Mouse (Mus musculus) limb, embryonic 13.5 days (tissue): Measurements from ENCODE around the gene Cpxm2. TPM values are rescaled to one million over a fixed set of nuclear protein-coding genes. Genes with fewer than 3 reads are reported as not detected.

Experiments
- ATAC-seq: fragments of 200-750 bp; cut with Nextera tagmentation; 2 replicates; pipeline ENCODE4 v1.8.0; 2017; ENCODE audit warnings: low read depth, moderate number of reproducible peaks, moderate TSS enrichment; ENCODE audit not compliant: low FRiP score
- H3K27ac ChIP-seq: fragments of 300-500 bp; sonication (generic); 2 replicates; pipeline ENCODE4 v1.5.1; 2015; ENCODE audit warnings: inconsistent platforms, mild to moderate bottlenecking, moderate library complexity
- H3K27me3 ChIP-seq: fragments of 300-500 bp; sonication (generic); 2 replicates; pipeline ENCODE4 v1.6.1; 2015; ENCODE audit warnings: mild to moderate bottlenecking, inconsistent platforms
- H3K36me3 ChIP-seq: fragments of 300-500 bp; sonication (generic); 2 replicates; pipeline ENCODE4 v1.6.1; 2015; ENCODE audit warnings: inconsistent platforms, mild to moderate bottlenecking, moderate library complexity
- H3K4me1 ChIP-seq: fragments of 300-500 bp; sonication (generic); 2 replicates; pipeline ENCODE4 v1.6.1; 2015; ENCODE audit warnings: inconsistent platforms
- H3K4me2 ChIP-seq: fragments of 300-500 bp; sonication (generic); replicated peaks from 2 replicates; pipeline ENCODE4 v1.6.1; 2015; ENCODE audit warnings: inconsistent platforms, mild to moderate bottlenecking, moderate library complexity
- H3K4me3 ChIP-seq: fragments of 300-500 bp; sonication (generic); 2 replicates; pipeline ENCODE4 v1.5.1; 2015; ENCODE audit warnings: moderate library complexity, mild to moderate bottlenecking, inconsistent platforms
- H3K9ac ChIP-seq: fragments of 300-500 bp; sonication (generic); 2 replicates; pipeline ENCODE4 v1.6.1; 2015; ENCODE audit warnings: mild to moderate bottlenecking, inconsistent platforms
- H3K9me3 ChIP-seq: fragments of 300-500 bp; sonication (generic); 2 replicates; pipeline ENCODE4 v1.6.1; 2016; ENCODE audit warnings: inconsistent platforms
- WGBS: fragments of 180-500 bp; shearing (Covaris S2); methylation state at CpG from one replicate; pipeline ENCODE4 v1.1.7; 2015; 5-methylcytosine and 5-hydroxymethylcytosine counted together
- polyA plus RNA-seq: library from polyadenylated mRNA; unstranded; fragments of >200 nt; fragmentation: Nextera tagmentation; extraction: Ambion mirVana; gene quantifications from 2 replicates; pipeline ENCODE4 v1.2.1, GENCODE M21; 2015

The Cpxm2 gene
- polyA plus RNA-seq, 1 experiment from 2014 or later = 16.7 TPM

DNA sequence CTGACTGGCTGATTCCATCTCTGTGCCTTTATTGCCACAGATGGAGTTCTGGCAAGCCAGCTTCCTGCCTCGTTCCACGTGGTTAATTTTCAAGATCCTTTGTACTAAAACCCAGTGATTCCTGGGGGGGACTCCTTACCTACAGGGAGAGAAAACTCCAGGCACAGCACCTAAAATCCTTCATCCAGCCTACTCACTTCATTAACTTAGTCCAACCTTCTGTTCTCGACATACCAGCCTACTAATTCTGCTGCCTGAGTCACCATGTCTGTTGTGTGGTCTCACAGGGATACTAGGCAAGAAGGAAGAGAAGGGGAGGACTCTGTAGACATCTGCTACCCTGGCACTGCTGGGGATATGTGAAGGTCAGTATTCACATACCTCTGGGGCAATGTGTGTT is 80.0 kb downstream of the Cpxm2 start:
- no peaks in the 10 kb centered on the region for H3K36me3 ChIP-seq
- no peak for ATAC-seq
- H3K9me3 ChIP-seq = 0 out of 2 replicates have a peak, but pooled peaks cover 5% of the 10 kb centered on the region
- no peak overlapping the region for H3K27ac ChIP-seq
- 0 out of 2 replicates have a peak, but pooled peaks cover 3% of the 10 kb centered on the region for H3K4me1 ChIP-seq
- H3K9ac ChIP-seq = no peak overlapping the region
- WGBS = 36% methylated on average over 3 of the region's 3 CpGs
- no peak overlapping the region for H3K4me2 ChIP-seq
- H3K27me3 ChIP-seq = no peaks in the 10 kb centered on the region; the same call in 1 of the 2 replicates
- no peak overlapping the region for H3K4me3 ChIP-seq

DNA sequence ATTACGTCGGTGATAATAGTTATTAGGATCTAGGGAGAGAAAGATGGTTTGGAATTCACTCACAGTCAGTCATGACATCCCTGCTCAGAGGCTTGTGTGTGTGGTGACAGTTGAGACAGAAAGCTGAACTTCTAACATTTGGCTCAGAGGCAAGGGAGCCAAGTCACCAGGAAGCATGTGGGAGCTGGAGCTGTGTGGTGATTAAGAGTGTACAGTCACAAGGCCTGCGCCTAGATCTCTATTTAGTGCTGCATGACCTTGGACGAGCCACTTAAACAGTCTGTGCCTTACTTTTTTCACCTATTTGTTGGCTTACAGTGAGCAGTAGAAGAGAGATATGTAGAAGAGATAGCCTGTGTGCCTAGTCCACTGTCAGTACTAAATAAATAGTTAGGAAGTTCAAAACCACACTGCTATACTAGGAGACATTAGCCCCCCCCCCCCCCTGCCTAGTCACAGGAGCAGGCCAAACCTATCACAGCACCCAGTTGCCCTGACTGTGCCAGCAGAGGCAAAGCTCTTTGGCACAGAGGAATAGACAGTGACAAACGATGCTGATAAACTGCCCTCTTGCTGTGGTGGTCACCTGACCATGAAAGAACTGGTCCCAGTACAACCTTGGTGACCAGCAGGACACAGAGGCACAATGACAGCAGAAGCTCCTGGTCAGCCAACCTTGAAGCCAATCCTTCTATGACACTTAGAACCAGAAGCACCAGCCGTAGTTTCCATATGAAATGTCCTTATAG is 83.5 kb downstream of the Cpxm2 start:
- Histone ChIP-seq H3K9ac (no peak overlapping the region), H3K4me2 (no peak overlapping the region), H3K4me3 (no peak overlapping the region), H3K36me3 (no peaks in the 10 kb centered on the region), H3K27ac (no peak overlapping the region), H3K4me1 (0 out of 2 replicates have a peak, but pooled peaks cover 3% of the 10 kb centered on the region), H3K9me3 (no peaks in the 10 kb centered on the region), H3K27me3 (no peaks in the 10 kb centered on the region)
- WGBS = 89% methylated on average over 6 of the region's 6 CpGs
- ATAC-seq = no peak

DNA sequence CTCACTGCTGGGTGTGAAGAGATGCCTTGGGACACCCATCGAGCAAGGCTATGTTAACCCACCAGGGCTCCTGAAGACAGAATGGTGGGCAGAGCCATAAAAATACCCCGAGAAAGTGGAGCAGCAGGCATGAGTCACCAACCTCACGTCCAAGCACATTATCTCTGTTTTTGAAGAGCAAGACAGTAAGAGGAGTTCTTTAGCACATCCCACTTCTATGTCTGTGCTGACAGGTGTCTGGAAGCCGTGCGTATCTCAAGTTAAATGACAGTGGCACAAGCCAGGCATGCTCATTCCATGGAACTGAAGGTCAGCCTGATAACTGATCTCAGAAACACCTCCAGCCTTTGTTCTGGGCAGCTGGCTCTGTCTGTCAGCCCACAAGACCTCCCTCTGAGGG is 86.6 kb downstream of the Cpxm2 start:
- Histone ChIP-seq H3K9me3 (no peaks in the 10 kb centered on the region), H3K4me3 (no peak overlapping the region), H3K36me3 (no peaks in the 10 kb centered on the region), H3K4me2 (no peak overlapping the region), H3K27ac (no peak overlapping the region), H3K4me1 (no peaks in the 10 kb centered on the region), H3K27me3 (no peaks in the 10 kb centered on the region), H3K9ac (no peak overlapping the region)
- 77% methylated on average over 5 of the region's 5 CpGs for WGBS
- ATAC-seq = no peak

DNA sequence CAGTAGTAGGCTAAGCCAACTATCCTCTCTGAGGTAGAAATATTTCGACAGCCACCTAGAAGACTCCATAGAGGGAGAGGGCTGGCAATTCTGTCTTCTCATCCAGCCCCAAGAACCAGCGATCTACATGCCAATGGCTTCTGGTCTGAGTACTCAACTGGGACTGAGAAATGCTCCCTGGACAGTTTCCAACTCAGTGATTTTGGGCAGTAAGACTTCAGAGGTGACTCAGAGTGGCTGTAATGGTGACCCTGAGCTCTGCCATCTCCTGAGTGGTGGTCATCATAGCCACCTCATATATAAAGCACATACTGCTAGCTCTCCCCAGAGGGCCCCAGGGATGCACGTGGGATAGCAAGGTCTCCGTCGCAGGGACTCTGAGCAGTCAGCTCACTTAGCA is 87.0 kb downstream of the Cpxm2 start:
- H3K9ac ChIP-seq = no peak overlapping the region
- H3K36me3 ChIP-seq = no peaks in the 10 kb centered on the region
- WGBS = 78% methylated on average over 5 of the region's 5 CpGs
- H3K27ac ChIP-seq = no peak overlapping the region
- no peaks in the 10 kb centered on the region for H3K4me1 ChIP-seq
- H3K27me3 ChIP-seq = no peaks in the 10 kb centered on the region
- no peak for ATAC-seq
- no peak overlapping the region for H3K4me2 ChIP-seq
- H3K4me3 ChIP-seq = no peak overlapping the region
- H3K9me3 ChIP-seq = no peaks in the 10 kb centered on the region

DNA sequence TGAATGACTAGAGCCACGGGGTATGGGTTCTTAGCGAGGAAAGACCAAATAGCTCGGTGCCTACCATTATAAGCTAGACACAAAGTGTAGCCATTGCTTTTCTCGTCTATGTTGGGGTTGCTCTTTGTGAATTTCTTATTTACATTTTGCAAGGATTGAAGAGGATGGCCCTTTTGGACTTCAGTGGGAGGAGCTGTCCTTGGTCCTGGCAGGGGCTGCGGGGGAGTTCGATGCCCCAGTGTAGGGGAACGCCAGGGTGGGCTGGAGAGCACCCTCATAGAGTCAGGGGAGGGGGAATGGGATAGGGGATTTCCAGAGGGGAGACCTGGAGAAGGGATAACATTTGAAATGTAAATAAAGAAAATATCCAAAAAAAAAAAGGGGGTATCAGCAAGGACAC is 94.4 kb downstream of the Cpxm2 start:
- H3K27ac ChIP-seq = no peak overlapping the region
- no peak overlapping the region for H3K4me3 ChIP-seq
- WGBS = 80% methylated on average over 7 of the region's 7 CpGs
- H3K9me3 ChIP-seq = no peaks in the 10 kb centered on the region
- H3K4me1 ChIP-seq = no peaks in the 10 kb centered on the region
- H3K9ac ChIP-seq = no peak overlapping the region
- H3K36me3 ChIP-seq = no peaks in the 10 kb centered on the region
- H3K27me3 ChIP-seq = no peaks in the 10 kb centered on the region
- no peak for ATAC-seq
- H3K4me2 ChIP-seq = no peak overlapping the region

DNA sequence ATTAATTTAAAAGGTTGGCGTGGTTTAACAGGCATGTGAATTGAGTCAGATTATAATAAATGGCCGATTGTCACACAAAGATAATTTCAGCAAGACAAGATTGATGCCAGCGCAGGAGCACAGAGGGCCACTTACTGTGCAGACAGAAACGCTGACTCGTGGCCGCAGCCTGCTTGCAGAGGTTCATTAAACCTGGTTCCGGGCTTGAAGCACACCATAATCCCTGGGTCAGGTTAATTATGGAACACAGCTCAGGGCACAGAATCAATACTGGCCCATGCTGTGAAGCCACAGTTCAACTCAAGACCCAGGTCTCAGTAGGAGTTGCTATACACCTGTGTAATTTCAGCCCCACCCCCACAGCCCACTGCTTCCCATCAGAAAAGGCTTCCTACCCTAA is 98.0 kb downstream of the Cpxm2 start:
- Histone ChIP-seq H3K9ac (no peak overlapping the region), H3K9me3 (no peaks in the 10 kb centered on the region), H3K27me3 (no peaks in the 10 kb centered on the region), H3K4me2 (no peak overlapping the region), H3K27ac (no peak overlapping the region), H3K36me3 (no peaks in the 10 kb centered on the region), H3K4me3 (no peak overlapping the region), H3K4me1 (no peaks in the 10 kb centered on the region)
- 37% methylated on average over 7 of the region's 7 CpGs for WGBS
- no peak for ATAC-seq

DNA sequence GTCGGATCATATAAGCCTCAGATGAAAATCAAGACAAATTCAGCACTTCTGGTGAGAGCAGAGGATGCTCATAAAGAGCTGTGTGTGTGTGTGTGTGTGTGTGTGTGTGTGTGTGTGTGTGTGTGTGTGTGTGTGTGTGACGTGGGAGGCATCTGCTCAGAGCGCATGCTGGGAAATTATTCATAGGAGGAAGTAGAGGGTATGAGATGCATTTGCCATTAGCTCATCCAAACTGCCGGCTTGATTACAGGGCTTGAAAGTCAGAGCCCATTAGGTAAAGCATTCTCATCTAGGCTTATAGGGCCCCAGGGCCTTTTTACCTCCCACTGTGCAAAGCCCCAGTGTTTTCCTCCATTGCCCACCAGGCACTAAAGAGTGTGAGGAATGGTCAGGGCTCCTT is 107.9 kb downstream of the Cpxm2 start:
- Histone ChIP-seq H3K4me1 (no peaks in the 10 kb centered on the region), H3K27me3 (peaks cover 10% of the 10 kb centered on the region), H3K4me3 (no peak overlapping the region), H3K27ac (no peak overlapping the region), H3K9ac (no peak overlapping the region), H3K4me2 (no peak overlapping the region), H3K9me3 (no peaks in the 10 kb centered on the region), H3K36me3 (no peaks in the 10 kb centered on the region)
- 40% methylated on average over 2 of the region's 4 CpGs for WGBS
- ATAC-seq = no peak

DNA sequence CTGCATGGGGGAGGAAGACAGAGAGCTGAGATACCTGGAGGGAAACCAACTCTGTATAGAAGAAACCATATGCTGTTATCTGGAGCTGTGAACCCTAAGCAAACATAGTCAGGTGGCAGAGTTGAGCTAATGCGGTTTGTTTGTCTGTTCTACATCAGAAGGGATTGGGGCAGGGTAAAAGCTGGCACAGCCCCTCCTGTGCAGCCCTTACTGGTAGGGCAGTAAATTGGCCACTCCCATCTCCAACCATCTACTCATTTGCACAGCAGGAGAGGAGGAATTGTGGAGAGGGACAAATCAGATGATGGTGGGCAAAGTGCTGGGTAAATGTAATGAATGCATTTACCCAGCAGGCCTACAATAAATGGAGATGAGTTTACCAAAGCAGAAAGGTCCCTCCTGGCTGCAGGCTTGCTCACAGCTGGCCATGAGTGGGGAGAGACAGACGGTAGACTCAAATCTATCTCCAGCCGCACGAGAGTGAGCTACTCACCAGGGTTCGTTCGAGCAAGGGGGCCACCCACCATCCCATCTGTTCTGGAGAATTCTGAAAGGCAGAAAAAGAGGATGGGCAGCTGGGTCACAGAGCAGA is 122.5 kb downstream of the Cpxm2 start:
- Histone ChIP-seq H3K4me2 (no peak overlapping the region), H3K9ac (no peak overlapping the region), H3K27ac (no peak overlapping the region), H3K4me1 (peaks cover 11% of the 10 kb centered on the region), H3K27me3 (no peaks in the 10 kb centered on the region), H3K4me3 (no peak overlapping the region), H3K9me3 (no peaks in the 10 kb centered on the region), H3K36me3 (no peaks in the 10 kb centered on the region)
- no peak for ATAC-seq
- 38% methylated on average over 6 of the region's 6 CpGs for WGBS

DNA sequence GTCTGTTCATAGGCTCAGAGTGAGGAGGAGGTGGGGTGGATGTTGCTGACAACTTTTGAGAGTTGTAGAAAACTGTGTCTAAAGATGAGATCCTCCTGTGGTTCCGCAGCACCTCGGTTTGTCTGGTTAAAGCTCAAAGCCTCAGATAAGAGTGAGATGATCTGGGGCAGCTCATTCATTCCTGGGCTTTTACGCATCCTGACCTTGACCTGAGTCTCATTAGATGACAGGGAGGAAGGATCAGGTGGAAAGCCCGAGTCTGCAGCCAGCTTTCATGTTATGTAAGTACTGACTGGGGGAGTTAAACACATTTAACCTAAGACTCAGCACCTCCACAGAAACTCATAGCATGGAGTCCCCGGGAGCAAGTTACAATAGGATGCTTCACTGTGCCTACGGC is 127.9 kb downstream of the Cpxm2 start:
- 53% methylated on average over 6 of the region's 6 CpGs for WGBS
- H3K4me3 ChIP-seq = no peak overlapping the region
- ATAC-seq = no peak
- peaks cover 12% of the 10 kb centered on the region; the same call in 1 of the 2 replicates for H3K4me1 ChIP-seq
- H3K9me3 ChIP-seq = no peaks in the 10 kb centered on the region
- no peak overlapping the region for H3K9ac ChIP-seq
- no peak overlapping the region for H3K27ac ChIP-seq
- no peaks in the 10 kb centered on the region; the same call in 1 of the 2 replicates for H3K27me3 ChIP-seq
- H3K36me3 ChIP-seq = no peaks in the 10 kb centered on the region
- H3K4me2 ChIP-seq = no peak overlapping the region

DNA sequence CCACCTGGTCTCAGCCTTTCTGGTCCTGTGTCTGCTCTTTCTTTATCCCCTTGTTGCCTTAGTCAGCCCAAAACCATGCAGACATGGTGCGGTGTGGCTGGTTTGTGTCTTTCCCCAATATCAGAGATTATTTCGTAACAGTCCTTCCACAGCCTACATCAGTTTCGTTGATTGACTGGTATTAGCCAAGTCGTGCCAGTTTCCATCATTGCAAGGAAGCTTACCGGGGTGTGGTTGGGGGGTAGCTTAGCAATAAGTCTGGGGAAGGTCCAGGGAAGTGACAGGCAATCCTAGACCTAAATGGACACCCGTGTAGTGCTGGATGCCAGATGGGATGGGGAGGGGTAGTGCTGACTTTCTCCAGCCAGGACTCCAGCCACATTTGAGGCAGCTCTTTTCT is 128.9 kb downstream of the Cpxm2 start:
- H3K9ac ChIP-seq = no peak overlapping the region
- WGBS = 67% methylated on average over 6 of the region's 6 CpGs
- H3K27ac ChIP-seq = no peak overlapping the region
- H3K27me3 ChIP-seq = no peaks in the 10 kb centered on the region; the same call in 1 of the 2 replicates
- H3K36me3 ChIP-seq = no peaks in the 10 kb centered on the region
- no peaks in the 10 kb centered on the region for H3K9me3 ChIP-seq
- no peak overlapping the region for H3K4me3 ChIP-seq
- ATAC-seq = no peak
- peaks cover 12% of the 10 kb centered on the region; the same call in 1 of the 2 replicates for H3K4me1 ChIP-seq
- H3K4me2 ChIP-seq = no peak overlapping the region

DNA sequence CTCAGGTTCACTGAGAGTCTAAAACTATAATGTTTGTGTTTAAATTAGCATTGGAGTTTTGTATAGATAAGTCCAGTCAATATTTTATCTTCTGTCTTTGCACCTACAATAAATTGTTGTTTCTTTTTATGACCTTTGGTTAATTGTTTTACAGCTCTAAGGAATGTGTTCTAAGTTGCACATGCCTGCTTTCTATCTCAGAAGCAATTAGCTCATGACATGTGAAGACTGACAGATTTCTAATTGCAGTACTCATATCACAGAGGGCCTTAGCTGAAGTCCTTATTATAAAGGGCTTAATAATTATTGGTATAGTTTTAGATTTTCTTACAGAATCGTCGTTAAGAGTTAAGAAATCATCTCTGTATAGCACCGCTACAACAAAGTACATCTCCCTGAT is 138.6 kb downstream of the Cpxm2 start:
- no peak overlapping the region for H3K4me3 ChIP-seq
- H3K36me3 ChIP-seq = no peaks in the 10 kb centered on the region
- no peak overlapping the region for H3K9ac ChIP-seq
- H3K4me2 ChIP-seq = no peak overlapping the region
- H3K27me3 ChIP-seq = no peaks in the 10 kb centered on the region
- WGBS = 55% methylated on average over 3 of the region's 3 CpGs
- no peaks in the 10 kb centered on the region for H3K9me3 ChIP-seq
- ATAC-seq = no peak
- peaks cover 13% of the 10 kb centered on the region; the same call in 1 of the 2 replicates for H3K4me1 ChIP-seq
- no peak overlapping the region for H3K27ac ChIP-seq

DNA sequence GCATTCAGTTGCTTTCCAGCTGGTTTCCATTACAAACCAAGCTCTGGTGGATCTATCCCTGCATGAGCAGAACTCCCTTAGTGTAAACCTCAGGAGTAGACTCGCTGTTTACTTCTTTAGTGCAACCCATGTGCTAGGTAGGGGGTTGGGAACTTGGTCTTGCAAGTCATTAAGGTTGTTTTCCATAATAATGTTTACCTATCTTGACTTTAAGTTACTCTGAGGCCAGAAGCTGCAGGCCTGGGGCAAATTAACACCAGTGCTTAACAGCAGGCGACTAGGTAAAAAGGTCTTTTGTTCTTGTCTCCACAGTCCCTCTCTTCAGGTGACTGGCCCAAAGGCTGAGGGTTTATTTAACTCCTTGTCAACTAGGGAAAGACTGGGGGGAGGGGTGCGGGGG is 139.3 kb downstream of the Cpxm2 start:
- H3K27me3 ChIP-seq = no peaks in the 10 kb centered on the region
- no peaks in the 10 kb centered on the region for H3K9me3 ChIP-seq
- H3K36me3 ChIP-seq = no peaks in the 10 kb centered on the region
- H3K9ac ChIP-seq = no peak overlapping the region
- no peak overlapping the region for H3K4me3 ChIP-seq
- H3K27ac ChIP-seq = no peak overlapping the region
- WGBS = 4% methylated on average over 3 of the region's 3 CpGs
- no peak overlapping the region for H3K4me2 ChIP-seq
- peaks cover 13% of the 10 kb centered on the region; the same call in 1 of the 2 replicates for H3K4me1 ChIP-seq
- ATAC-seq = no peak
